Mouse (Mus musculus): Measurements from ENCODE around the gene Rab6b. TPM values are rescaled to one million over a fixed set of nuclear protein-coding genes. Genes with fewer than 3 reads are reported as not detected.
"Not testable (repeated sequence)": the region's sequence is repeated elsewhere in the genome, so short reads cannot be mapped to it uniquely, and the experiment has no call there.

Gene Rab6b
- polyA plus RNA-seq, 1 experiment from 2014 or later, result 2.1 TPM

DNA sequence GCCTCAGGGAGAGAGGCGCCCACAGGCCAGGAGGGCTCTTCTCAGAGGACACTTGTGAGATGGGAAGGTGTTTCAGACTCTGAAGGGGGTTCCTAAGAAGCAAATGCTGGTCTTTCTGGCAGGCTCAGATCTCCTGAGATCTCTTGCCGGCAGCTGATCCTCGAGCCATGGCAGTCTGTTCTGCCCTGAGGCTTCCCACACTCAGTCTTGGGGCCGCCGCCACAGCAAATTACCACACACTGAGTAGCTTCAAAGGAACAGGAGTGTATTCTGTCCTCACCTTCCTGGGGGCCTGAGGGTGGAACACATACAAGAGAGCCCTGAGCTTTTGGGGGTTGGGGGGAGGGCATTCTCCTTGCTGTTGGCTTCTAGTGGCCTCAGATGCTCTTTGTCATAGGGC lies 33.8 kb downstream of the Rab6b start:
- Histone ChIP-seq H3K9me3 (replicated peaks; ENCODE audit: control insufficient read depth, low read length) (no peaks in the 10 kb centered on the region), H3K4me1 (ENCODE audit: control insufficient read depth, insufficient read depth, low read length) (peaks cover 8% of the 10 kb centered on the region; the same call in 1 of the 2 replicates), H3K27me3 (ENCODE audit: control insufficient read depth, insufficient read depth, low read length) (no peaks in the 10 kb centered on the region), H3K4me2 (ENCODE audit: low read depth, low read length) (no peak overlapping the region), H3K27ac (ENCODE audit: low read length) (no peak overlapping the region), H3K9ac (ENCODE audit: low read length) (no peak overlapping the region; the same call in 1 of the 2 replicates), H3K36me3 (ENCODE audit: control insufficient read depth, insufficient read depth) (no peaks in the 10 kb centered on the region), H3K4me3 (ENCODE audit: low read length) (no peak overlapping the region)
- ATAC-seq (replicated peaks; ENCODE audit: extremely low read depth, insufficient read depth, low FRiP score), result no peak
- WGBS, result 63% methylated on average over 5 of the region's 5 CpGs

DNA sequence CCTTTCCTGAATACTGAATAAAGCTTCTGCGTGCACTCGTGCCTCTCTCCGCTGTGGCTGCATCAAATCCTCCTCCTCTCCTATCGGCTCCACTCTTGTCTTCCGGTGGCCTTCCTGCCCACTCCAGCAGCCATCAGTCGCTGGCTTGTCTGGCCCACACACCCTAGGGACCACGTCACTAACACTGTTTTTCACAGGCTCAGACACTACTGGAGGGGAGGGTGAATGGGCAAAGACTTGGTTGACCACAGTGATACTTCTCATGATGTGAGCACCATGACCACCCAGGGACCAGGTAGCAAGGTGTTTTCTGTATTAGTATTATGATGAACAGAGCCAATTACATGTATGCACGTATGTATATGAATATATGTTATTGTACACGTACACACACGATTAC lies 34.7 kb downstream of the Rab6b start:
- no peaks in the 10 kb centered on the region for H3K27me3 ChIP-seq (ENCODE audit: control insufficient read depth, insufficient read depth, low read length)
- H3K4me3 ChIP-seq (ENCODE audit: low read length), result no peak overlapping the region
- no peak overlapping the region for H3K27ac ChIP-seq (ENCODE audit: low read length)
- ATAC-seq (replicated peaks; ENCODE audit: extremely low read depth, insufficient read depth, low FRiP score), result no peak
- H3K4me1 ChIP-seq (ENCODE audit: control insufficient read depth, insufficient read depth, low read length), result peaks cover 3% of the 10 kb centered on the region; the same call in 1 of the 2 replicates
- no peaks in the 10 kb centered on the region for H3K9me3 ChIP-seq (replicated peaks; ENCODE audit: control insufficient read depth, low read length)
- no peak overlapping the region for H3K4me2 ChIP-seq (ENCODE audit: low read depth, low read length)
- no peak overlapping the region for H3K9ac ChIP-seq (ENCODE audit: low read length)
- WGBS, result 85% methylated on average over 10 of the region's 10 CpGs
- H3K36me3 ChIP-seq (ENCODE audit: control insufficient read depth, insufficient read depth), result no peaks in the 10 kb centered on the region

DNA sequence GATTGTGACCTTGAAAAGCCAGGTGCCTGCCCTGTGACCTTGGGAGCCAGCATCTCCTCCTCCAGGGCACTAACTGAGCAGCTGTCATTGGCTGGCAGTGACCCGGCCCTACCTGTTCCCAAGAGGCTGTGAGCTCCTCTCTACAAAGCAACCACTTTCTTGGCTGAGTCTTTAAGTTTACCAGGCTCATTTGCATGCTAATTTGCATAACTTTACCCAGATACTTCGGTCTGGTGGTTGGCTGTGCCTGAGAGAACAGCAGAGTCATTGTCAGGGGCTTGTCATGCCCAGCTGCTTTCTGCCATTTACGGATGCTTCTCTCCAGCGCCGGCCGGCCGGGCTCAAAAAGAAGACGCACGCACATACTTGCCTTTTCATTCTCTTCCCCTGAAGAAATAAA lies 35.1 kb downstream of the Rab6b start:
- Histone ChIP-seq H3K4me3 (ENCODE audit: low read length) (no peak overlapping the region), H3K27me3 (ENCODE audit: control insufficient read depth, insufficient read depth, low read length) (no peaks in the 10 kb centered on the region), H3K4me1 (ENCODE audit: control insufficient read depth, insufficient read depth, low read length) (peaks cover 3% of the 10 kb centered on the region; the same call in 1 of the 2 replicates), H3K9ac (ENCODE audit: low read length) (no peak overlapping the region), H3K36me3 (ENCODE audit: control insufficient read depth, insufficient read depth) (no peaks in the 10 kb centered on the region), H3K27ac (ENCODE audit: low read length) (no peak overlapping the region), H3K9me3 (replicated peaks; ENCODE audit: control insufficient read depth, low read length) (no peaks in the 10 kb centered on the region), H3K4me2 (ENCODE audit: low read depth, low read length) (no peak overlapping the region)
- 53% methylated on average over 9 of the region's 9 CpGs for WGBS
- ATAC-seq (replicated peaks; ENCODE audit: extremely low read depth, insufficient read depth, low FRiP score), result no peak

DNA sequence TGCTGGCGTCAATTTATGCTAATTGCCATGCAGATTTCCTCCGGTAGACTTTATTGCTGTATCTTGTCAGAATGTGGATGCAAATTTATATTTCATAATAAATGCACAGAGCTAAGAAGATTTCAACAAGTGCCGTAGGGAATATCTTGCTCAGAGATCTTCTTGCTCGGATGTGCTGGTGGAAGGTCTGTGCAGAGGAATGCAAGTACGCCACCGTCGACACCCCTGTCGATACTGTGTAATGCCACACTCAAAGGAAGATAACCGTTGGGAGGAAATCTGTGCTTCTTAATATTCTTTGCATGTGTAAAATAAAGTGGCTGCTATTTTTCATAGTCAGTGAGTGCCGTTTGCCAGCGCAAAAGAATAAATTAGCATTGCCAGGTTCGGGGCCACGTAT lies 35.5 kb downstream of the Rab6b start:
- Histone ChIP-seq H3K9me3 (replicated peaks; ENCODE audit: control insufficient read depth, low read length) (no peaks in the 10 kb centered on the region), H3K27ac (ENCODE audit: low read length) (no peak overlapping the region), H3K4me3 (ENCODE audit: low read length) (no peak overlapping the region), H3K9ac (ENCODE audit: low read length) (no peak overlapping the region), H3K36me3 (ENCODE audit: control insufficient read depth, insufficient read depth) (no peaks in the 10 kb centered on the region), H3K4me1 (ENCODE audit: control insufficient read depth, insufficient read depth, low read length) (peaks cover 3% of the 10 kb centered on the region; the same call in 1 of the 2 replicates), H3K27me3 (ENCODE audit: control insufficient read depth, insufficient read depth, low read length) (no peaks in the 10 kb centered on the region), H3K4me2 (ENCODE audit: low read depth, low read length) (no peak overlapping the region)
- ATAC-seq (replicated peaks; ENCODE audit: extremely low read depth, insufficient read depth, low FRiP score), result no peak
- WGBS, result 52% methylated on average over 13 of the region's 13 CpGs

DNA sequence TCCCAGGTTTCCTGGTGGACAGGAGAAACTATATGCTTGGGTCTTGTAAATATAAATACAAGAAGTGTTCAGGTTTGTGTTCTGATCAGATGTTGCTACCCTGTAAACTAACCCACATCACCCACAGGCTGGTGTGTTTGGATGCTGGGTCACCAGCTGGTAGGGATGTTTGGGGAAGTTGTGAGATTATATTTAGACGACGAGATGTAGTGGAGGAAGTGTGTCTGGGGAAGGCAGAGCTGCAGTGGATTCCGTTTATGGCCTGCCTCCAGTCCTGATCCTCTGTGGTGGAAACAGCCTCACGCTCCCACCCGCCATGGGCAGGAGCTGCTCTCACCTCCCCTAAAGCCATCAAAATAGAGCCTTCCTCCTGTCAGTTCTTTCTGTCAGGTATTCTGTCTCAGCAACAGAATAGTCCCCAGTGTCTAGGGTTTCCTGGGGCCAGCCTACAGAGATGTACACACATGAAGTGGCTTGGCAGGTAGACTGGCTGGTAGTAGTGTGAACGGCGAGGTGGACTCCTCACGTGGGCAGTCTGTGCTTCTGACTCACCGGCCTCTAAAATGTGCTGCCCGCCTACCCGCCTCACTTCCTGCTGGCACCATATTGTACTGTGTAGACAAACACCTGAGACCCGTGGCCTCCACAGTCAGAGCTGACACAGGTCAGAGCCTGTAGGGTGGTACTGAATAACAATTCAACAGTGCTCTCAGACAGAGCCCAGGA lies 37.6 kb downstream of the Rab6b start:
- 74% methylated on average over 12 of the region's 12 CpGs for WGBS
- no peak for ATAC-seq (replicated peaks; ENCODE audit: extremely low read depth, insufficient read depth, low FRiP score)
- H3K27me3 ChIP-seq (ENCODE audit: control insufficient read depth, insufficient read depth, low read length), result no peaks in the 10 kb centered on the region
- H3K9ac ChIP-seq (ENCODE audit: low read length), result no peak overlapping the region
- no peaks in the 10 kb centered on the region for H3K9me3 ChIP-seq (replicated peaks; ENCODE audit: control insufficient read depth, low read length)
- H3K4me2 ChIP-seq (ENCODE audit: low read depth, low read length), result no peak overlapping the region
- no peaks in the 10 kb centered on the region for H3K36me3 ChIP-seq (ENCODE audit: control insufficient read depth, insufficient read depth)
- H3K27ac ChIP-seq (ENCODE audit: low read length), result no peak overlapping the region
- H3K4me3 ChIP-seq (ENCODE audit: low read length), result no peak overlapping the region
- peaks cover 3% of the 10 kb centered on the region; the same call in 1 of the 2 replicates for H3K4me1 ChIP-seq (ENCODE audit: control insufficient read depth, insufficient read depth, low read length)

DNA sequence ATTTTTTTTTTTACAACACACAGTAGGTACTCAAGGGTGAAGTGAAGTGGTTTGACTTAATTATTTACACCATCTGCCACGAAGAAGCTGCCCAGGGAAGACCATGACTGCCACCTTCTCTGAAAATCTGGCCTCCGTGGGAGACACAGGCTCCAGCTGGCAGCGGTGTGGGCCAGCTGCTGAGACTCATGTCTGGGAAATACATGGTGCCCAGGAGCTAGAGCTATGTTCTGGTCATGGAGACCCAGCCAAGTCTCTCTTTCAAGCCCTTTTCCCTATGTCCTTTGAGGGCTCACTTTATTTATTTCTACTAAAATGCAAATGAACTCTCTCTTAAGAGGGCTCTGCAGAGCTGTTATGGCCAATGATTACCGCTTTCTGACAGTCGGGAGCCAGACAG lies 41.7 kb downstream of the Rab6b start:
- H3K36me3 ChIP-seq (ENCODE audit: control insufficient read depth, insufficient read depth), result no peaks in the 10 kb centered on the region
- no peaks in the 10 kb centered on the region for H3K27me3 ChIP-seq (ENCODE audit: control insufficient read depth, insufficient read depth, low read length)
- H3K9me3 ChIP-seq (replicated peaks; ENCODE audit: control insufficient read depth, low read length), result no peaks in the 10 kb centered on the region
- no peaks in the 10 kb centered on the region for H3K4me1 ChIP-seq (ENCODE audit: control insufficient read depth, insufficient read depth, low read length)
- no peak overlapping the region for H3K4me2 ChIP-seq (ENCODE audit: low read depth, low read length)
- no peak overlapping the region for H3K4me3 ChIP-seq (ENCODE audit: low read length)
- 74% methylated on average over 5 of the region's 5 CpGs for WGBS
- H3K27ac ChIP-seq (ENCODE audit: low read length), result no peak overlapping the region
- ATAC-seq (replicated peaks; ENCODE audit: extremely low read depth, insufficient read depth, low FRiP score), result no peak
- no peak overlapping the region for H3K9ac ChIP-seq (ENCODE audit: low read length)

DNA sequence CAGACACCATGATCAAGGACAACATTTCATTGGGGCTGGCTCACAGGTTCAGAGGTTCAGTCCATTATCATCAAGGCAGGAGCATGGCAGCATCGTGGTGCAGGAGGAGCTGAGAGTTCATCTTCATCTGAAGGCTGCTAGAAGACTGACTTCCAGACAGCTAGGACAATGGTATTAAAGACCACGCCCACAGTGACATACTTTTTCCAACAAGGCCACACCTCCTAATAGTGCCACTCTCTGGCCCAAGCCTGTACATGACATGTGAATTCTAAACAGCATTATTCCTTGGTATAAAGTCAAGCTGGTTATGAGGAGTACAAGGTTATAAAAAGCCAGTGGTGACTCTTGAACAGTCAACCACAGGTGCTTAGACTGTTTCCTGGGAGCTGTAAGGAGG lies 43.0 kb downstream of the Rab6b start:
- Histone ChIP-seq H3K9me3 (replicated peaks; ENCODE audit: control insufficient read depth, low read length) (no peaks in the 10 kb centered on the region), H3K36me3 (ENCODE audit: control insufficient read depth, insufficient read depth) (no peaks in the 10 kb centered on the region), H3K27ac (ENCODE audit: low read length) (no peak overlapping the region), H3K9ac (ENCODE audit: low read length) (no peak overlapping the region), H3K4me3 (ENCODE audit: low read length) (no peak overlapping the region), H3K4me2 (ENCODE audit: low read depth, low read length) (no peak overlapping the region), H3K27me3 (ENCODE audit: control insufficient read depth, insufficient read depth, low read length) (no peaks in the 10 kb centered on the region), H3K4me1 (ENCODE audit: control insufficient read depth, insufficient read depth, low read length) (no peaks in the 10 kb centered on the region)
- no peak for ATAC-seq (replicated peaks; ENCODE audit: extremely low read depth, insufficient read depth, low FRiP score)
- WGBS, result 71% methylated on average over 2 of the region's 2 CpGs

DNA sequence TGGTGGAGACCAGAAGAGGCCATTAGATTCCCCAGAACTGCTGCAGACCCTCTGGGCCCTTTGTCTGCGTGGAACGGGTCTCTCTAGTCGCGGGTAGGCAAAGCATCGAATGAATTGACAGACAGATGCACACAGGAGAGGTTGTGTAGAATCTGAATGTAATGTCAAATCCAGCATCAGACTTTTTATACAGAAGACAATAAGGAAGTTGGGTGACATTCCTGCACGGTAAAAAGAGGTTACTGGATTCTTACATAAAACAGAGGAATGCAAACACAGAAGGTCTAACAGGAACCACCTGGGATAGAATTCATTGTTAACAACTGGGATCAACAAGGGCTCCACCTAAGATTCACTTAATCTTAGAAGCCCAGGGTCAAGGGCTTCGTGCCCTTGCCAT lies 43.6 kb downstream of the Rab6b start:
- not testable (repeated sequence) for H3K4me3 ChIP-seq (ENCODE audit: low read length); H3K4me2 ChIP-seq (ENCODE audit: low read depth, low read length); H3K27me3 ChIP-seq (ENCODE audit: control insufficient read depth, insufficient read depth, low read length); H3K36me3 ChIP-seq (ENCODE audit: control insufficient read depth, insufficient read depth); H3K27ac ChIP-seq (ENCODE audit: low read length); ATAC-seq (replicated peaks; ENCODE audit: extremely low read depth, insufficient read depth, low FRiP score); H3K4me1 ChIP-seq (ENCODE audit: control insufficient read depth, insufficient read depth, low read length); H3K9me3 ChIP-seq (replicated peaks; ENCODE audit: control insufficient read depth, low read length); H3K9ac ChIP-seq (ENCODE audit: low read length)
- 82% methylated on average over 7 of the region's 7 CpGs for WGBS

DNA sequence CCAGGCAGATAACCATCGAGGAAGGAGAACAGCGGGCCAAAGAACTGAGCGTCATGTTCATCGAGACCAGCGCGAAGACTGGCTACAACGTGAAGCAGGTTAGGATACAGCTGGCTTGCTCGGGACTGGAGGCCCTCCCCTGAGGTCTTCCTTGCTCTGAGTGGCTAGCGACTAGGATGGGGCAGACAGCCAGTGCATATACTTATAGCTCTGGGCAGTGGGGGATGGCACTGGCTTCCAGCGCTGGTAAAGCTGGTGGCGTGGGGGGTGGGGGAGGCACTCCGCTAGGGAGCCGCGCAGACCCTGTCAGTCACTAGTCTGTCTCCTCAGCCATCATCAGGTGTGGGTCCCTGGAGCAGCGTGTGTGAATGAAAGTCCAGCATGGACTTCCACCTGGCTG lies 52.2 kb downstream of the Rab6b start:
- H3K27me3 ChIP-seq (ENCODE audit: control insufficient read depth, insufficient read depth, low read length), result no peaks in the 10 kb centered on the region
- no peaks in the 10 kb centered on the region for H3K9me3 ChIP-seq (replicated peaks; ENCODE audit: control insufficient read depth, low read length)
- no peak overlapping the region for H3K9ac ChIP-seq (ENCODE audit: low read length)
- H3K4me1 ChIP-seq (ENCODE audit: control insufficient read depth, insufficient read depth, low read length), result no peaks in the 10 kb centered on the region
- no peaks in the 10 kb centered on the region for H3K36me3 ChIP-seq (ENCODE audit: control insufficient read depth, insufficient read depth)
- H3K27ac ChIP-seq (ENCODE audit: low read length), result no peak overlapping the region
- WGBS, result 70% methylated on average over 15 of the region's 15 CpGs
- no peak for ATAC-seq (replicated peaks; ENCODE audit: extremely low read depth, insufficient read depth, low FRiP score)
- H3K4me3 ChIP-seq (ENCODE audit: low read length), result no peak overlapping the region
- H3K4me2 ChIP-seq (ENCODE audit: low read depth, low read length), result no peak overlapping the region

Measured in heart, embryonic 16.5 days (tissue).